Mouse (Mus musculus): ENCODE data around the gene Pccb. TPM values are rescaled to one million over a fixed set of nuclear protein-coding genes. Genes with fewer than 3 reads are reported as not detected.

Pccb gene
- polyA plus RNA-seq, 1 experiment from 2014 or later: 21.0 TPM

- 92% methylated on average over 5 of the region's 5 CpGs for WGBS
These were observed 31.4 kb downstream of the Pccb start for GRCm38 (mm10) chr9:101003302-101003701.

DNA sequence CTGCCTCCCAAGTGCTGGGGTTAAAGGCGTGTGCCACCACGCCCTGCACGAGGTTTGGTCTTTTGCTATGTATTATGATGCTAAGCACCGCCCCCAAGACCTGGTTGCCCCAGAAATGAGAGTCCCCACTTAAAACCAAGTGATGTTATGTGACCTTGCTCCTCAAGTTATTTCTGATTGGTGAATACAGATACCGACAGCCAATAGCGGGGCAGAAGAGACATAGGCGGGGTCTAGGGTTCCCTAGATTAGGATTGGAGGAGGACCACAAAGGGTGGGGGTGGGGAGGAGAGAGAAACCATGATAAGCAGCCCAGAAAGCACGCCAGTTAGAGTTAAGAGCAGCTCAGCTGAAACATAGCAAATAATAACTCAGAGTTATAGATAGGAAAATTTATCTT is 31.9 kb downstream of the Pccb start:
- Histone ChIP-seq H3K4me2 (replicated peaks; ENCODE audit: low read depth, low read length) (no peak overlapping the region), H3K4me3 (ENCODE audit: low read length) (no peak overlapping the region), H3K27me3 (ENCODE audit: control insufficient read depth, insufficient read depth, low read length) (no peaks in the 10 kb centered on the region), H3K36me3 (ENCODE audit: control insufficient read depth, insufficient read depth, low read length) (no peaks in the 10 kb centered on the region), H3K27ac (ENCODE audit: low read depth, low read length) (no peak overlapping the region), H3K9ac (ENCODE audit: low read depth, low read length) (no peak overlapping the region), H3K4me1 (ENCODE audit: control insufficient read depth, insufficient read depth, low read length) (0 out of 2 replicates have a peak, but pooled peaks cover 5% of the 10 kb centered on the region), H3K9me3 (ENCODE audit: control insufficient read depth, low read length) (0 out of 2 replicates have a peak, but pooled peaks cover 3% of the 10 kb centered on the region)
- WGBS: 96% methylated on average over 8 of the region's 8 CpGs
- no peak for ATAC-seq (ENCODE audit: low FRiP score, low TSS enrichment)

More at GRCm38 (mm10) chr9:101003302-101003701, 31.4 kb downstream of the Pccb start:
- no peaks in the 10 kb centered on the region for H3K36me3 ChIP-seq (ENCODE audit: control insufficient read depth, insufficient read depth, low read length)
- no peaks in the 10 kb centered on the region for H3K27me3 ChIP-seq (ENCODE audit: control insufficient read depth, insufficient read depth, low read length)
- H3K27ac ChIP-seq (ENCODE audit: low read depth, low read length): no peak overlapping the region
- H3K9me3 ChIP-seq (ENCODE audit: control insufficient read depth, low read length): 0 out of 2 replicates have a peak, but pooled peaks cover 3% of the 10 kb centered on the region
- no peak overlapping the region for H3K9ac ChIP-seq (ENCODE audit: low read depth, low read length)
- H3K4me1 ChIP-seq (ENCODE audit: control insufficient read depth, insufficient read depth, low read length): 0 out of 2 replicates have a peak, but pooled peaks cover 5% of the 10 kb centered on the region
- H3K4me3 ChIP-seq (ENCODE audit: low read length): no peak overlapping the region
- no peak overlapping the region for H3K4me2 ChIP-seq (replicated peaks; ENCODE audit: low read depth, low read length)
- ATAC-seq (ENCODE audit: low FRiP score, low TSS enrichment): no peak

DNA sequence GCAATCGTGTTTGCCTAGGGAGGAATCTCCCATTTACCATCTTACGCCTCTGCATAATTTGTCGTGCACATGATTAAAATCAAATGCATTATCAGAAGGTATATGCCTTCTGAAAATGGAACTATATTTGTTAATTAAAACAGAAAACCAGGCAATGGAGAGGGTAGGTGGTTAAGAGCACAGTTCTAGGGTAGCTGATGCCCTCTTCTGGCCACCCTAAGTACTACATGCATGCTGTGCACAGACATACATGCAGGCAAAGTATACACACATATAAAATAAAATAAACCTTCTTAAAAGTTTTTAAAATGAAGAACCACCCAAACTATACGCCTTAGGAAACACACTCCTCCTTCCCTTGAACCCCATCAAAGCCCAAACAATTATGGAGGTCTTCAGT is 32.6 kb downstream of the Pccb start:
- no peaks in the 10 kb centered on the region for H3K27me3 ChIP-seq (ENCODE audit: control insufficient read depth, insufficient read depth, low read length)
- no peak for ATAC-seq (ENCODE audit: low FRiP score, low TSS enrichment)
- H3K4me1 ChIP-seq (ENCODE audit: control insufficient read depth, insufficient read depth, low read length): 0 out of 2 replicates have a peak, but pooled peaks cover 5% of the 10 kb centered on the region
- H3K4me2 ChIP-seq (replicated peaks; ENCODE audit: low read depth, low read length): no peak overlapping the region
- H3K4me3 ChIP-seq (ENCODE audit: low read length): no peak overlapping the region
- no peak overlapping the region for H3K9ac ChIP-seq (ENCODE audit: low read depth, low read length)
- H3K9me3 ChIP-seq (ENCODE audit: control insufficient read depth, low read length): 0 out of 2 replicates have a peak, but pooled peaks cover 3% of the 10 kb centered on the region
- WGBS: 93% methylated on average over 4 of the region's 4 CpGs
- H3K36me3 ChIP-seq (ENCODE audit: control insufficient read depth, insufficient read depth, low read length): no peaks in the 10 kb centered on the region
- no peak overlapping the region for H3K27ac ChIP-seq (ENCODE audit: low read depth, low read length)

- WGBS: 93% methylated on average over 2 of the region's 2 CpGs
- H3K36me3 ChIP-seq (ENCODE audit: control insufficient read depth, insufficient read depth, low read length): peaks cover 8% of the 10 kb centered on the region; the same call in 1 of the 2 replicates
- 0 out of 2 replicates have a peak, but pooled peaks cover 4% of the 10 kb centered on the region for H3K4me1 ChIP-seq (ENCODE audit: control insufficient read depth, insufficient read depth, low read length)
- H3K9me3 ChIP-seq (ENCODE audit: control insufficient read depth, low read length): 0 out of 2 replicates have a peak, but pooled peaks cover 2% of the 10 kb centered on the region
- no peaks in the 10 kb centered on the region for H3K27me3 ChIP-seq (ENCODE audit: control insufficient read depth, insufficient read depth, low read length)
- no peak overlapping the region for H3K4me3 ChIP-seq (ENCODE audit: low read length)
- no peak overlapping the region for H3K27ac ChIP-seq (ENCODE audit: low read depth, low read length)
- no peak overlapping the region for H3K4me2 ChIP-seq (replicated peaks; ENCODE audit: low read depth, low read length)
- no peak for ATAC-seq (ENCODE audit: low FRiP score, low TSS enrichment)
- no peak overlapping the region for H3K9ac ChIP-seq (ENCODE audit: low read depth, low read length)
These were observed 37.6 kb downstream of the Pccb start for GRCm38 (mm10) chr9:100997138-100997537.

GRCm38 (mm10) chr9:100993937-100994336 is 40.8 kb downstream of the Pccb start:
- Histone ChIP-seq H3K4me3 (ENCODE audit: low read length) (no peak overlapping the region), H3K27me3 (ENCODE audit: control insufficient read depth, insufficient read depth, low read length) (no peaks in the 10 kb centered on the region), H3K4me1 (ENCODE audit: control insufficient read depth, insufficient read depth, low read length) (0 out of 2 replicates have a peak, but pooled peaks cover 4% of the 10 kb centered on the region), H3K27ac (ENCODE audit: low read depth, low read length) (no peak overlapping the region), H3K36me3 (ENCODE audit: control insufficient read depth, insufficient read depth, low read length) (peaks cover 11% of the 10 kb centered on the region; the same call in 1 of the 2 replicates), H3K9ac (ENCODE audit: low read depth, low read length) (no peak overlapping the region), H3K9me3 (ENCODE audit: control insufficient read depth, low read length) (no peaks in the 10 kb centered on the region), H3K4me2 (replicated peaks; ENCODE audit: low read depth, low read length) (no peak overlapping the region)
- WGBS: 86% methylated on average over 4 of the region's 4 CpGs
- no peak for ATAC-seq (ENCODE audit: low FRiP score, low TSS enrichment)

DNA sequence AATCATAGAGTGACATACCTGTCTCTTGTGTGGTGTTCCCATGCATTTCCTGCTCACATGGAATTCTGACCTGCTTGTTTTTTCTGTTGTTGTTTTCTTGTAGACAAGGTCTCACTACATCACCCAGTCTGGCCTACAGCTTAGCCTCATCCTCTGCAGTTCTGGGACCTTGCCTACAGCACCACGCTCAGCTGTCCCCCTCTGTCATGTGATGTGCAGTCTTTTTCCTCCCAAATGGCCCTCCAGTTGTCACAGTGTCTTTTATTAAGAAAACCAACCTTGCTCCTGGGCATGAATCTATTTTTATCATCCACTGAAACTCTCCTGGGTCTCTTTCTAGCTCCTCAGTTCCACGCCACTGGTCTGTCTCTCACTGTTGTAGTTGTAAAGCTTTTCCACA is 42.5 kb downstream of the Pccb start:
- no peak overlapping the region for H3K4me3 ChIP-seq (ENCODE audit: low read length)
- no peak overlapping the region for H3K27ac ChIP-seq (ENCODE audit: low read depth, low read length)
- H3K9ac ChIP-seq (ENCODE audit: low read depth, low read length): no peak overlapping the region
- 95% methylated on average over 2 of the region's 2 CpGs for WGBS
- 0 out of 2 replicates have a peak, but pooled peaks cover 4% of the 10 kb centered on the region for H3K4me1 ChIP-seq (ENCODE audit: control insufficient read depth, insufficient read depth, low read length)
- H3K4me2 ChIP-seq (replicated peaks; ENCODE audit: low read depth, low read length): no peak overlapping the region
- ATAC-seq (ENCODE audit: low FRiP score, low TSS enrichment): no peak
- no peaks in the 10 kb centered on the region for H3K27me3 ChIP-seq (ENCODE audit: control insufficient read depth, insufficient read depth, low read length)
- H3K9me3 ChIP-seq (ENCODE audit: control insufficient read depth, low read length): no peaks in the 10 kb centered on the region
- H3K36me3 ChIP-seq (ENCODE audit: control insufficient read depth, insufficient read depth, low read length): peaks cover 11% of the 10 kb centered on the region; the same call in 1 of the 2 replicates

DNA sequence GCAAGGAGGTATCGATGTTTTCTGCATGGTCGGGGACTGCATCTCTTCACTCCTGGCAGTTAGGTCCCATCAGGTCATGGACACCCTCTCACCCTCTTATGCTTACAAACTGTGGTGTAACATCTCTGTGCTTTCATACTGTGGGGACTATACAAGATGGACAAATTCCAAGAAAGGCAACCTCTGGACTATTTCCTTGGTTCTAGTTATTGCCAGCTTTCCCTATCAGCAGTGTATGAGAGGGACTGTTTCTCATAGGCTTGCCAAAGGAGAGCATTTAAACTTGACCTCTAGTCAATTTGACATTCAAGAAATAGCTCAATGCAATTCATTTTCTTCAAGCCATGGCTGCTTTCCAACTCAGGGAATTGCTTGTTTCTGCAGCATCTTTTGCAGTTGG is 43.4 kb downstream of the Pccb start:
- no peak for ATAC-seq (ENCODE audit: low FRiP score, low TSS enrichment)
- no peak overlapping the region for H3K4me2 ChIP-seq (replicated peaks; ENCODE audit: low read depth, low read length)
- peaks cover 11% of the 10 kb centered on the region; the same call in 1 of the 2 replicates for H3K36me3 ChIP-seq (ENCODE audit: control insufficient read depth, insufficient read depth, low read length)
- no peaks in the 10 kb centered on the region for H3K9me3 ChIP-seq (ENCODE audit: control insufficient read depth, low read length)
- WGBS: 88% methylated on average over 2 of the region's 2 CpGs
- H3K4me3 ChIP-seq (ENCODE audit: low read length): no peak overlapping the region
- H3K27me3 ChIP-seq (ENCODE audit: control insufficient read depth, insufficient read depth, low read length): no peaks in the 10 kb centered on the region
- H3K4me1 ChIP-seq (ENCODE audit: control insufficient read depth, insufficient read depth, low read length): 0 out of 2 replicates have a peak, but pooled peaks cover 4% of the 10 kb centered on the region
- no peak overlapping the region for H3K27ac ChIP-seq (ENCODE audit: low read depth, low read length)
- H3K9ac ChIP-seq (ENCODE audit: low read depth, low read length): no peak overlapping the region

DNA sequence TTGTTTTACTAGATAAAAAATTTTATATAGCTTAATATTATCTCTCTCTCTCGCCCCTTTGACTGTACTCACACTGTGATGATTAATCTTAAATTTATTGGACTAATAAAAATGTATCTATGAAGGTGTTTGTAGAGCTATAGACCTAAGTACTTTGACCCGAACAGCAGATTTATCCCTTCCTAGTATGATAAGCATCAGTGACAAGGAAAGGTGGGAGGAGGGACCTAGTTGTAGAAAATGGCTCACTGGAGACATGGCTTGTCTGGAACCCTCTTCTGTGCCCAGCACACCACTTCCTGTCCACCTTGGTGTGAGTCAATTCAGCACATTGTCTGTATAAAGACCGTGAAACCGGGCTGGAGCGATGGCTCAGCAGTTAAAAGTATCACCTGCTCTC is 44.1 kb downstream of the Pccb start:
- no peak overlapping the region for H3K4me3 ChIP-seq (ENCODE audit: low read length)
- 88% methylated on average over 5 of the region's 5 CpGs for WGBS
- H3K4me1 ChIP-seq (ENCODE audit: control insufficient read depth, insufficient read depth, low read length): 0 out of 2 replicates have a peak, but pooled peaks cover under 1% of the 10 kb centered on the region
- no peak for ATAC-seq (ENCODE audit: low FRiP score, low TSS enrichment)
- no peak overlapping the region for H3K4me2 ChIP-seq (replicated peaks; ENCODE audit: low read depth, low read length)
- no peaks in the 10 kb centered on the region for H3K27me3 ChIP-seq (ENCODE audit: control insufficient read depth, insufficient read depth, low read length)
- no peak overlapping the region for H3K27ac ChIP-seq (ENCODE audit: low read depth, low read length)
- peaks cover 13% of the 10 kb centered on the region; the same call in 1 of the 2 replicates for H3K36me3 ChIP-seq (ENCODE audit: control insufficient read depth, insufficient read depth, low read length)
- no peak overlapping the region for H3K9ac ChIP-seq (ENCODE audit: low read depth, low read length)
- no peaks in the 10 kb centered on the region for H3K9me3 ChIP-seq (ENCODE audit: control insufficient read depth, low read length)

- H3K27me3 ChIP-seq (ENCODE audit: control insufficient read depth, insufficient read depth, low read length): no peaks in the 10 kb centered on the region
- no peak overlapping the region for H3K4me2 ChIP-seq (replicated peaks; ENCODE audit: low read depth, low read length)
- 84% methylated on average over 3 of the region's 3 CpGs for WGBS
- no peak overlapping the region for H3K27ac ChIP-seq (ENCODE audit: low read depth, low read length)
- no peak for ATAC-seq (ENCODE audit: low FRiP score, low TSS enrichment)
- no peak overlapping the region for H3K4me3 ChIP-seq (ENCODE audit: low read length)
- no peaks in the 10 kb centered on the region for H3K4me1 ChIP-seq (ENCODE audit: control insufficient read depth, insufficient read depth, low read length)
- peaks cover 11% of the 10 kb centered on the region; the same call in 1 of the 2 replicates for H3K36me3 ChIP-seq (ENCODE audit: control insufficient read depth, insufficient read depth, low read length)
- no peak overlapping the region for H3K9ac ChIP-seq (ENCODE audit: low read depth, low read length)
- H3K9me3 ChIP-seq (ENCODE audit: control insufficient read depth, low read length): no peaks in the 10 kb centered on the region
These were observed 46.8 kb downstream of the Pccb start for GRCm38 (mm10) chr9:100987850-100988249.

Data from kidney, embryonic 14.5 days (tissue).